Mouse (Mus musculus) frontal cortex, adult (tissue): ENCODE results near the gene Ncln.

Experiments used
- ATAC-seq: cut with Nextera tagmentation; 2 replicates; pipeline ENCODE4 v1.9.2; 2017; ENCODE audit warnings: mild to moderate bottlenecking, moderate library complexity, mixed read lengths; ENCODE audit not compliant: low TSS enrichment

Ncln gene

GRCm38 (mm10) chr10:81513798-81514197 is 17.6 kb upstream of the Ncln start:
- no peak for ATAC-seq

DNA sequence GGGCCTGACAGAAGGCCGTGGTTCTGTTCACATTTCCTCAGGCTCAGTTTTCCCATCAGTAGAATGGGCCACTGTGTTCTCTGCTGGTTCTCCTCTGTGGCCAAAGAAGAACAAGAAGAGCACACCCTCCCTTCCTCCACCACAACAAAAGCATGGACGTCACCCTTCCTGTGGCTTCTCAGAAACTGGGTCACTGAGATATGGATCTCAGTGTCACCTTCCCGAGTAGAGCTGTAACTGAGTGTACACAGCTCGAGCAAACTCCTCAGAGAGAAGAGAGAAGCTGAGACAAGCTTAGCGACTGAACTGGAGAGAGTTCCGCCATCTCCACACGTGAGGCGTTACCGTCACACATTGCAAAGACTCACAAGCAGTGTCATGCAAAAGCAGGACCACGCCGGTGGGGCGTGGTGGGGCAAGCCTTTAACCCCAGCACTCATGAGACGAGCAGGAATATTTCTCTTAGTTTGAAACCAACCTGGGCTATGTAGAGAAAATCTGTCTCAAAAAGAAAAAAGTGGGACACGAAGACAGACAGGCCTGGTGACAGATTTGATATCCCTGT is 14.1 kb upstream of the Ncln start:
- no peak for ATAC-seq

DNA sequence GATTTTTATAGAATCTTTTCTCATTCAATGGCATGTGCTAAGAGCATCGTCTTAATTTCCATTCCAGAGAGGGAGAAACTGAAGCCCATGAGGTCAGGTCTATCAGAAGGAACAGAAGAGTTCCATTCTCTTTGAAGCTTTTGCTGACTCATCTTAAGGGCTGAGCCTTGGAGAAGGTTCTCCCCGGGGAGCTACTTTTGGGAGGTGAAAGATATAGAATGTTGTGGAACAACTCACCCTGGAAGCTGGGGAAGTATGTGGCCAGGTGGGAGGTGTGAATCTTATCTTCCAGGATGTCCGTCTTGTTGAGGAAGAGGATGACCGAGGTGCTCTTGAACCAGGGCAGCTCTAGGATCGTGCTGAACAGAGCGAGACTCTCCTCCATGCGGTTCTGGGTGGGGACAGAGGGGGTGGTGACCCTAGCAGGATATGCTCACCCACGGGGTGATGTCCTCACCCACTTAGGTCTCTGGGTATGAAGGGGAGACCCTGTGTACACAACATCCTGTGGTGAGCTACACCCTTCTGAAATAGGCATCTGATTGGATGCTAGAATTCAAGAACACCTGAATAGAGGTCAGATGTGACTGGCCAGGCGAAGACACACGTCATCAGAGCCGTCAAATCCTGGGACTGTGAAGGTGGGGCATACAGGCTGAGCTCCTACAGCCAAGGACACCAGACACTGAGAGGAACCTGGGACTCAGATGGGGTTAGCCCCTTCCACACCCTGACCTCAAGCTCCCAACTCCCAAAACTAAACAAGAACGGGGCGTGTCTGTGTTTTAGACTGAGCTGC is 11.7 kb upstream of the Ncln start:
- ATAC-seq = no peak

DNA sequence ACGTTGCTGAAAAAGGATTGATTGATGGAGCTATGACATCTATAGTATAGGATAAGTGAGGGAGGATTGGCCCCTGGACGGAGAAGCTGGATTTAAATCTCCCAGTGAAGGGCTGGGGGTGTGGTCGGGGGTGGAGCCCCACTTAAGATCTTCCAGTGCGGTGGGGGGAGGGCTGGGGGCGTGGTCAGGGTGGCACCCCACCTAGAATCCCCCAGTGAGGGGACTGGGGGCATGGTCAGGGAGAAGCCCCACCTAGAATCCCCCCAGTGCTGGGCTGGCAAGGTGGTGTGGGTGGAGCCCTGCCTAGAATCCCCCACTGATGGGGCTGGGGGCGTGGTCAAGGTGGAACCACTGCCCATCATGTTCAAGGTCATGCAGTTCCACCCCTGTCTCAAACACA is 10.9 kb upstream of the Ncln start:
- no peak for ATAC-seq

GRCm38 (mm10) chr10:81505016-81505664 is 8.9 kb upstream of the Ncln start:
- ATAC-seq = no peak

GRCm38 (mm10) chr10:81502658-81503057 is 6.5 kb upstream of the Ncln start:
- ATAC-seq = peak; percentile 80

DNA sequence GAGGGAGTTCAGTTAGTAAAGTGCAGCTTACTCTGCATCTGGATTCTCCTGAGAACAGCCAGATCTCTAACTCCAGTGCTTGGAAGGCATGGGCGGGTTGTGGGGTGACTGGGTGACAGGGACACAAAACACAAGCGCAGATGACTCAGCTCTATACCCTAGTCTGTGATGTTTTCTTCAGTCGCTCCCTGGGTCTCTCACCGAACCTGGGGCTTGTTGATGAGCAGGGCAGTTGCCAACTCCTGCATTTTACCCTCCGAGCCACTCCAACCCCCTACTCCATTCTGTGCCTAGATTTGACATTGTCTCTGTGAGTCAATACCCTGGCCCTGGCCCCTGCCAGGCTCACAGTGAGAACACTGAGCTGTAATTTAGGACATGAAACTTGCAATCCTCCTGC is 5.7 kb upstream of the Ncln start:
- no peak for ATAC-seq

DNA sequence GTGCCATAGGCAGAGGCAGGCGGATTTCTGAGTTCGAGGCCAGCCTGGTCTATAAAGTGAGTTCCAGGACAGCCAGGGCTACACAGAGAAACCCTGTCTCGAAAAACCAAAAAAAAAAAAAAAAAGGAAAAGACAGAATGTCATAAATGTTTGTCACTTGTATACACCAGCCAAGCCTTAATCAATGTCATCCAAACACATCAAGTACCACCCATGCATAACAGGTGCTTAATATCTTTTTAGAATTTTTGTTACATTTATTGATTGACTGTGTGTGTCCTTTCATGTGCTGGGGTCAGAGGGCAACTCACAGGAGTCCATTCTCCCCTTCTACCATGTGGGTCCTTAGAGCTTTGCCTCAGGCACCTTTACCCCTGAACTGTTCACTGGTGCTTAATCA is 3.8 kb upstream of the Ncln start, which contains the start of gene S1pr4:
TSS of gene S1pr4 (minus strand) at position 101 of the 400 bp plus-strand sequence.
- ATAC-seq = no peak

- no peak for ATAC-seq
These were observed 3.2 kb upstream of the Ncln start for GRCm38 (mm10) chr10:81499250-81499901.

- no peak for ATAC-seq
These were observed 2.4 kb upstream of the Ncln start for GRCm38 (mm10) chr10:81498316-81499249.

- no peak for ATAC-seq
These were observed 1.4 kb upstream of the Ncln start for GRCm38 (mm10) chr10:81497401-81498270.

GRCm38 (mm10) chr10:81496969-81497368 is 777 bp upstream of the Ncln start:
- ATAC-seq = no peak

GRCm38 (mm10) chr10:81495616-81496263 is 452 bp downstream of the Ncln start:
- ATAC-seq = peak; percentile 5; the same call in 1 of the 2 replicates

DNA sequence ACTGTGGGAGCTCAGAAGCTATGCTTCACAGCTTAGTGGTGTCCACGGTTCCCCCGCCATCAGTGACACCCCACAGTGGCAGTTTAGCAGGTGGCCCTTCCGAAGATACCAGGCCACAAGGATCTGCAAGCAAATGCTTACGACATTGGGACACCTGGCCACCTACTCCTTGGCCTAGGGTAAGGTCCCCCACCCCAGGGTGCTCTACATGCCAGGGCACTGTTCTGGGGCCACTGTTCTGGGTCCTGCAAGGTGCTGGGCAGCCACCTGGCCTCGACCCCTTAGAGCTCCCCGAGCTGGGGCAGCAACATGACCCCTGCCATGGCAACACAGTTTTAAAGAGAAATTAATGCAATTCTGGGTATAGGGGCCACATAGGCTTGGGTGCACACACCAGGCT is 1.0 kb downstream of the Ncln start:
- ATAC-seq = no peak

GRCm38 (mm10) chr10:81494260-81495041 is 1.7 kb downstream of the Ncln start:
- no peak for ATAC-seq

DNA sequence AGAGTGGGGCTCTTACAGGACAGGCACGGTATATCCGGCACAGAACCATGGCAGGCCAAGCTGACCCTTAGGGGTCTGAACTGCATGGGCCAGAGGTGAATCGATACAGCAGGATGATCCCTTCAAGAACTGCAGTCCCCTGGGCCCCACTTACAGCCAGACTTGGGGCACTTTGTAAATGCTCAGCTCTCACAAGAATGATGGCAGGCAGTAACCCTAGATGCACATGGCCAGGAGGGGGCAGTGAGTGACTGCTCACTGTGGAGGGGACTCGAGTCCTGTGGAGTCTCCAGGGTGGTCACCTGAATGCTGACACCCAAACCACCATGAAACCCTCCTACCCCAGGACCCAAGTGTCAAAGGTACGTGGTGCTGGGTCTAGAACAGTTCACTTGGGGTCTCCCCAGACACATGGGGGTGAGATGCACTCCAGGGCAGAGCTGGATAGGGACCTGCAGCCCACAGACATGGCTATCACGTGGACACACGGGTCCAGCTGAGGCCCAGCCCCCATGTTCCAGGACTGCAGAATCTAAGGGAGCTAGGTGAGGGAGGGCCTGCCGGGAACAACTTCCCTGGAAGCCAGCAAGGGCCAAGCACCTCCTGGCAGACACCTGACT is 2.5 kb downstream of the Ncln start:
- no peak for ATAC-seq

- ATAC-seq = no peak
These were observed 3.5 kb downstream of the Ncln start for GRCm38 (mm10) chr10:81492606-81493240.

DNA sequence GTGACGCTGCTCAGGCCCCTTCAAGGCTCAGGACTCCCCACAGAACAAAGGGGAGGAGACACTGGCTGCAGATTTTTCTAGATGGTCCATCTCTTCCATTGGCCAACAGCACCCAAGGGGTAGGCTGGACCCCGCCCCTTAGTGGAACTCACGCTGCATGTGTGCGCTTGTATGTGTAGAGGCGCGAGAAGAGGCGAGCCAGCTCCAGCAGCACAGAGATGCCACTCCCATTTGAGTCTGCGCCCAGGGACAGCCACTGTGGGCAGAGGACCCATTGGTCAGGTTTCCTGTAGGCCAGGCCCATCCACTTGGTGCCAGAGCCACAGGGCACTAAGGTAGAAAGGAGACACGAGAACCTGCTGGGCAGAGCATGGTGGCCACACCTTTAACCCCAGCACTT is 5.2 kb downstream of the Ncln start:
- ATAC-seq = no peak
